Mouse (Mus musculus): ENCODE results near the gene Phgr1. TPM values are rescaled to one million over a fixed set of nuclear protein-coding genes. Genes with fewer than 3 reads are reported as not detected.

Gene Phgr1
- polyA plus RNA-seq, 1 experiment: 17.2 TPM

DNA sequence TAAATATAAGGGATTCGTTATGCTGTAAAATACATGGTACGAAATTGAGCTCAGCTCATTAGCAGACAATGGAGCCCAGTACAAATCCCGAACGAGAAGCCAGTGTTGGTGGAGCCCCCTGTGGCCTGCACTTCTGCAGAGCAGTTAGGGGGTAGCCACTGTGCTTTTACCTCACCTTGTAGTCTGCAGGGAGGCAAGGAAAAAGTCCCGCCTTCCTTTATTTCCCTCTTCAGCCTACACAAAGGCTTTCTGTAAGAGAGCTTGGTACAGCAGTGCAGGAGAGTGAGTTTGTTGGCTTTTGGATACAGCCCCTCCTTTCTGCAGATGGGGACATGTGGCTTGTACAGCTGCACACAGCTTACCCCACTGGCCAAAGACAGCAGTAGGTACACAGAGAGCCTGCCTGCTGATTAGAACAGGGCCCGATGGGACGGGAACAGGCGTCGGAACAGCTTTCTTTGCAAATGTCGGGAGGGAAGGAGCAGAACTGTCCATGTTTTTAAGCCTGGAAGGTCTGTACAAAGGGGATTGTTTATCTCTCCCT is 23.2 kb upstream of the Phgr1 start:
- H3K36me3 ChIP-seq (replicated peaks; ENCODE audit: low read length): peaks cover 75% of the 10 kb centered on the region

DNA sequence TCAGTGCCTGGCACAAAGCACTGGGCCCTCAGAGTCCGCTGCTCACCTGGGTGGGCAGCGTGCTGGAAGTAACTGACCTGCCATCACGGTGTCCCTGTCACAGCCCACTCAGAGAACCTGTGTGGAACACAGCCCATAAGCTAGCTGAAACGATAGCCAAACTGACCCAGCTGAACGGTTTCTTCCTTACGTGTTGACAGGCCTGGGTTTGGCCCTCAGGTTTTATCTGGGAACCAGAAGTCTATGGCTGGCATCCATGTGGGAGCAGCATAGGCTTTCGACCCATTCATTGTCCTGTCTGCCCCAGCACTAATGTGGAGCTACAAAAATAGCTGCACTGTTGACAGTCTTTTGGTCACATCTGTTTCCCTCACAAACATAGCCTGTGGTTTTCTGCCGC is 22.1 kb upstream of the Phgr1 start:
- Histone ChIP-seq H3K9me3 (no peaks in the 10 kb centered on the region), H3K27me3 (replicated peaks) (no peaks in the 10 kb centered on the region), H3K4me3 (replicated peaks) (peak overlapping the region; percentile 100), H3K36me3 (replicated peaks; ENCODE audit: low read length) (peaks cover 86% of the 10 kb centered on the region), H3K4me1 (peaks cover 68% of the 10 kb centered on the region)
- TF ChIP-seq FLI1 (IDR thresholded peaks at IDR 0.05; ENCODE audit: low read length) (no peak), GATA1 (IDR thresholded peaks at IDR 0.05; ENCODE audit: borderline replicate concordance, low read length) (no peak)

More for the DNA sequence above, 23.2 kb upstream of the Phgr1 start:
- Histone ChIP-seq H3K9me3 (no peaks in the 10 kb centered on the region), H3K4me3 (replicated peaks) (peak overlapping the region; percentile 100), H3K4me1 (peaks cover 66% of the 10 kb centered on the region), H3K27me3 (replicated peaks) (no peaks in the 10 kb centered on the region)
- TF ChIP-seq FLI1 (IDR thresholded peaks at IDR 0.05; ENCODE audit: low read length) (no peak), GATA1 (IDR thresholded peaks at IDR 0.05; ENCODE audit: borderline replicate concordance, low read length) (no peak)

DNA sequence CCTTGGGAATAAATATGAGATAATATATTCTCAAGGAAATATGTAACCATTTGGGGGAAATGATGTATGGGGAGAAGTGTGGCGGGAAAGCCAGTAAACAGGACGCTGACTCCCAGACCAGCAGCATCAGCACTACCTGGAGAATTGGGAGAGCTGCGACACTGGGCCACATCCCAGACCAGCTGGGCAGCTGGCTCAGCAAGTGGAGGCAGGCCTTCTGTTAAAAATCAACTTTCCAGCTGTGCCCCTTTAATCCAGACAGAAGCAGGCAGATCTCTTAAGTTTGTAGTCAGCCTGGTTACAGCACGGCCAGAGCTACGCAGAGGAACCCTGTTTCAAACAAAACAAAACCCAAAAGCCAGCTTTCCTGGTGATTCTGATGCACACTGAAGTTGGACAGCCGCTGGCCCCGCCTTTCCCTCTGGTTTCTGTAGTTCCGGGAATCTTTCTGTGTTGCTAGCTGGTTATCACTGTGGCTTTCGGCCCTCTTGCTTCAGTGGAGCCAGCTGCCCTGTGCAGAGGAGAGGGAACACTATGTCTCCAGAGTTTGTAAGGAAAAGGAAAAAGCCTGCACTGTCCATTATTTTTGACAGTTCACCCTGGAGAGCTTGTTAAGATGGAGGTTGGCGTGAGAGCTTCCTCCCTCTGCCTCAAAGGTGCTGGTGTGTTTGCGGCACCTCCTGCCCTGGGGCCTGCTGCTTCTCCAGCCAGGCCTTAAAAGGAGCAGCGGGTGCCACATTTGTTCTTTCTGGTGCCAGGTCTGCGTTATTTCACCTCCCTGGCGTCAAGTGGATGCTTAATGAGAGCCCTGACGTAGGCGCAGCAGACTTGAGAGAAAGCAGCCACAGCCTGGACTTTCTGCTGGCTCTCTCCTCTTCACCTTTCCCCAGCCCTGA is 20.4 kb upstream of the Phgr1 start:
- no peak for TF ChIP-seq GATA1 (IDR thresholded peaks at IDR 0.05; ENCODE audit: borderline replicate concordance, low read length)
- TF ChIP-seq FLI1 (IDR thresholded peaks at IDR 0.05; ENCODE audit: low read length): no peak
- Histone ChIP-seq H3K9me3 (no peaks in the 10 kb centered on the region), H3K36me3 (replicated peaks; ENCODE audit: low read length) (peaks cover 85% of the 10 kb centered on the region), H3K27me3 (replicated peaks) (no peaks in the 10 kb centered on the region), H3K4me3 (replicated peaks) (peak overlapping the region; percentile 86), H3K4me1 (peaks cover 84% of the 10 kb centered on the region)

DNA sequence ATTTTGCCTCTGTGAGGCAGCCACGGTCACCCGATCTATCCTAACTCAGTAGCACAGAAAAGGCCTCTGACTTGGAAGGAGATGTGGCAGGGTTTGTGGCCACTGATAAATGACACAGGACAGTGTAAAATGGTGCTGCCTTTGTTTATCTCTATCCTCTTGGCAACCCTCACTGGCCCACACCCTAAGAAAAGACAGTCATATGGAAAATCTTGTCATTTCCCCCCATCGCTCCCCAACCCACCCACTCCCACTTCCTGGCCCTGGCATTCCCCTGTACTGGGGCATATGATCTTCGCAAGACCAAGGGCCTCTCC is 19.8 kb upstream of the Phgr1 start:
- no peaks in the 10 kb centered on the region for H3K9me3 ChIP-seq
- H3K27me3 ChIP-seq (replicated peaks): no peaks in the 10 kb centered on the region
- peaks cover 85% of the 10 kb centered on the region for H3K36me3 ChIP-seq (replicated peaks; ENCODE audit: low read length)
- H3K4me1 ChIP-seq: peaks cover 90% of the 10 kb centered on the region
- H3K4me3 ChIP-seq (replicated peaks): peak overlapping the region; percentile 86
- TF ChIP-seq FLI1 (IDR thresholded peaks at IDR 0.05; ENCODE audit: low read length) (no peak), GATA1 (IDR thresholded peaks at IDR 0.05; ENCODE audit: borderline replicate concordance, low read length) (peak; percentile 46; the same call in 1 of the 3 replicates)

DNA sequence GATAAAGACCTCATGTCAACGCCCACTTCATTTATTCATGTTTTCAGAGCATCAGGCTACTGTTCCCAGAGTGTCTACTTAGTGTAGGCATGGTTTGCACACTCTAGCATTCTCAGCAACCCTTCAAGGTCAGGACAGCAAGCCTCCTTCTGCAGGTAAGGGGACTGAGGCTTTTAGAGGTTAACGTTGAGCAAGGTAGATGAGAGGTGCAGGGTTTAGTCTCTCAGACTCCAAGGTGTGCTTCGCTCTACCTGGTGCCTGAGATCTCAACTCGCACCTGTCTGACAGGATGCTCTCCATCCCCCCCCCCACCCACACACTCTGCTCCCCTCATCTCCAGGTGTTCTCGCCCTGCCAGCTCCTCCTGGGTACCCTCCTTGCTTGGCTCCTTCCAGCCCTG is 18.4 kb upstream of the Phgr1 start:
- Histone ChIP-seq H3K36me3 (replicated peaks; ENCODE audit: low read length) (peaks cover 82% of the 10 kb centered on the region), H3K9me3 (no peaks in the 10 kb centered on the region), H3K4me3 (replicated peaks) (peak overlapping the region; percentile 91), H3K4me1 (peaks cover 98% of the 10 kb centered on the region), H3K27me3 (replicated peaks) (no peaks in the 10 kb centered on the region)
- TF ChIP-seq FLI1 (IDR thresholded peaks at IDR 0.05; ENCODE audit: low read length): no peak

DNA sequence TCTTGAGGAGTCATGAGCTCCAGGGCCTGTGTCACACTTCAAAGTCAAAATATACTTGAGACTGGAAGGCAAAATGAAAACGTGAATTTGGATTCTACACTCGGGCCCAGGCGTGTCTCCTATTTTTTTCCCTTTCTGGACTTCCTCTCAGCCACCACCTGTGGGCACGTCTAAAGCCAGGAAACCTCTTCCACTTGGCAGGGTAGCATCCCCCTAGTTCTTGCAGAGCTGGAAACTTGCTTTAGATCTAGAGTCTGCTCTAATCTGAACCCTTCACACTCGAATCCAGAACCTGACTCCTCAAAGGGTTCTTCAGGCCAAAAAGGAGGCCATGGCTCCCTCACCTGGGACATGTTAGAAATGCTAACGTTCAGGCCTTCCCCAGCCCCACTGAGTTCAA is 17.2 kb upstream of the Phgr1 start:
- Histone ChIP-seq H3K36me3 (replicated peaks; ENCODE audit: low read length) (peaks cover 76% of the 10 kb centered on the region), H3K9me3 (no peaks in the 10 kb centered on the region), H3K27me3 (replicated peaks) (no peaks in the 10 kb centered on the region), H3K4me1 (peaks cover 98% of the 10 kb centered on the region), H3K4me3 (replicated peaks) (peak overlapping the region; percentile 91)
- TF ChIP-seq FLI1 (IDR thresholded peaks at IDR 0.05; ENCODE audit: low read length) (no peak), GATA1 (IDR thresholded peaks at IDR 0.05; ENCODE audit: borderline replicate concordance, low read length) (no peak)

DNA sequence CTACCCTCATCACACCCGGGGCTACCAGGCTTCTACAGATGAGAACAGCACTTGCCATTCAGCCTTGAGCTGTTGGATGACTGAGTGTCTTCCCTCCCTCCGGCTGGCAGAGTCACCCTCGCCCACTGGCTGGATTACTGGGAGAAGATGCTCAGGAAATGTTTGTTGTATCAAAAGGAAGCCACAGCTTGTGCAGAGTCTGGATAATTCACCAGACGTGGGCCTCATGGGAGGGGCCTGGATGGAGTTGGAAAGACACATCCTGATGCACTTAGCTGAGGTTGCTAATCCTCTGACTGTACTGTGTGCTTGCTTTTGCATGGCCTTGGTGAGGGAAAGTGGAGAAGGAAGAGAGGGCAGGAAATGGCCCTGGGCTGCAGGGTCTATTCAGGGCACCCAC is 16.5 kb upstream of the Phgr1 start:
- H3K36me3 ChIP-seq (replicated peaks; ENCODE audit: low read length): peaks cover 76% of the 10 kb centered on the region

DNA sequence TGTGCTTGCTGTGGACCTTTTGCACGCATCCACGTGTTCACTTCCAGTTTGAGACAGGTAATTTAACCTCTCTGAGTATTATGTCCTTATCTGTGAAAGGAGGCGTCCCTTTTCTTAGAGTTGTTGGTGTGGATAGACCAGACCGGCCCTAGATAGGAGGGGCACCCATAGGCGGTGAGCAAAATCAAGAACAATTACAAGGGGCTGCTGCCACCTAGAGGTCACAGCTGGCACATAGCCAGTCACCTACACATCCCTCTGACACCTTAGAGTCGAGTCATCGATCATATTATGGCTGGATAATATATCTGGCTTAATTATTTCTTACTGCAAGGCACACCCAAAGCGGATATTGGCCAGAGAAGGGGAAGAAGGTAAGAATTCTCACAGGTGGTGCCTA is 12.7 kb upstream of the Phgr1 start:
- Histone ChIP-seq H3K36me3 (replicated peaks; ENCODE audit: low read length) (peaks cover 56% of the 10 kb centered on the region), H3K4me3 (replicated peaks) (peak overlapping the region; percentile 69), H3K4me1 (peaks cover 99% of the 10 kb centered on the region), H3K27me3 (replicated peaks) (no peaks in the 10 kb centered on the region), H3K9me3 (no peaks in the 10 kb centered on the region)
- TF ChIP-seq GATA1 (IDR thresholded peaks at IDR 0.05; ENCODE audit: borderline replicate concordance, low read length) (no peak), FLI1 (IDR thresholded peaks at IDR 0.05; ENCODE audit: low read length) (no peak)

More for the DNA sequence above, 16.5 kb upstream of the Phgr1 start:
- TF ChIP-seq FLI1 (IDR thresholded peaks at IDR 0.05; ENCODE audit: low read length) (peak; percentile 50; the same call in 1 of the 2 replicates), GATA1 (IDR thresholded peaks at IDR 0.05; ENCODE audit: borderline replicate concordance, low read length) (peak; percentile 57; the same call in 2 of the 3 replicates)
- H3K9me3 ChIP-seq: no peaks in the 10 kb centered on the region
- H3K27me3 ChIP-seq (replicated peaks): no peaks in the 10 kb centered on the region
- peak overlapping the region; percentile 91 for H3K4me3 ChIP-seq (replicated peaks)
- H3K4me1 ChIP-seq: peaks cover 98% of the 10 kb centered on the region

DNA sequence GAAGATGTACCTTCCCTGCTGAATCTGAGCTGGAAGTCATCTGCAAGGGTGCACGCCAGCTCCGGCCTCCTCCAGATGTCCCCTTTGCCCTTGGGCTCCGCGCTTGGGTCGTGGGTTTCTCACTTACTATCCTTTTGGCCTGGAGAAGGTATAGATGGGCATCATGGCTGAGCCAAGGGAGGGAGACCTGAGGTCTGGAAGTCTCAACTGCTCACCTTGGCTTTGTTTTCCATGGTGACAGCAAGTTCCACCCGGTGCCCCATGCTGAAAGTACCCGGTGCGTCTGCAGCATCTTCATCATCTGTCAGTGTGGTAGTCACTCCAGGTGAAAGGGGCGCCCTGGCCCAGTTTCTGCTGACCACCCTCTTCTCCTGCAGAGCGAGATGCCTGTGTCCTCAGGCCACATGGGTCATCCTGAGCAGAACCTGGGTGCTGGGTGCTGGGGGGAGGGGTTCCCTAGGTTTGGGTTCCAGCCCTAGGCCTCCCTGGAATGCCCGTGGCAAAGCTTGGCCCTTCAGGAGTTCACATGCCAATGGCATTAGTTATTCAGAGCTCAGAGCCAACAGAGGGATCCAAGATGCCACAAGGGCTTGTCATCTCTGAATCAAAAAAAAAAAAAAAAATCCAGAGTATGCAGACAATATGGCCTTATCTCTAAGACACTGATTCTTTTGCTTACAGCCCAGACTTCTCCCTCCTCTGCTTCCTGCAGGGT is 12.1 kb upstream of the Phgr1 start:
- Histone ChIP-seq H3K36me3 (replicated peaks; ENCODE audit: low read length) (peaks cover 49% of the 10 kb centered on the region), H3K4me3 (replicated peaks) (no peak overlapping the region), H3K27me3 (replicated peaks) (peaks cover 3% of the 10 kb centered on the region), H3K9me3 (no peaks in the 10 kb centered on the region), H3K4me1 (peaks cover 99% of the 10 kb centered on the region)
- TF ChIP-seq FLI1 (IDR thresholded peaks at IDR 0.05; ENCODE audit: low read length) (no peak), GATA1 (IDR thresholded peaks at IDR 0.05; ENCODE audit: borderline replicate concordance, low read length) (no peak)

DNA sequence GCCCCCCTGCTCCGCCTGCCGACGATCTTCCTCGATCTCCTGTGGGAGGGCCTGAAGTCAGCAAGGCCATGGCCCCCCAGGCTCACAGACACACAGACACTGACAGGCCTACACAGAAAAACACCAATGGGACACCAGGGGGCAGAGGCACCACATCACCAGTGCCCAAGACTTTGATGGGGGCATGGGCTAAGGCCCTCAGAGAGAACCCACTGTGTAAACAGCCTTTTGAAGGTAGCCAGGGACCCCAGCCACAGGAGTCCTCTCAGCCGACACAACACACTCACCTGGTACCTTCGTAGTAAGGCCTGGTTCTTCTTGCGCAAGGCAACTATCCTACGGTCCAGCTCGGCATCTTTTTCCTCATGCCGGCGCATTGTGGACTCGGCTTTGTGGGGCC is 11.2 kb upstream of the Phgr1 start:
- H3K4me3 ChIP-seq (replicated peaks): no peak overlapping the region

More for the DNA sequence above, 11.2 kb upstream of the Phgr1 start:
- Histone ChIP-seq H3K4me1 (peaks cover 98% of the 10 kb centered on the region), H3K9me3 (no peaks in the 10 kb centered on the region), H3K36me3 (replicated peaks; ENCODE audit: low read length) (peaks cover 44% of the 10 kb centered on the region), H3K27me3 (replicated peaks) (peaks cover 3% of the 10 kb centered on the region)
- no peak for TF ChIP-seq GATA1 (IDR thresholded peaks at IDR 0.05; ENCODE audit: borderline replicate concordance, low read length)
